Mouse (Mus musculus) C2C12 (cell line): ENCODE measurements at regions not wholly inside any gene's neighbourhood (a gene's known extent, or its start where the extent isn't known, plus 50 kb on each side); places are given as distances from the start of the nearest gene placed in this dataset.

Source experiments
- H3K27me3 ChIP-seq: one replicate; pipeline ENCODE4 v1.6.1; 2011; ENCODE audit not compliant: control insufficient read depth, insufficient read depth, insufficient read length
- H3K36me3 ChIP-seq: one replicate; pipeline ENCODE4 v1.6.1; 2011; ENCODE audit not compliant: control insufficient read depth, insufficient read depth
- H3K4me3 ChIP-seq: one replicate; pipeline ENCODE4 v1.5.1; 2011; ENCODE audit warnings: mild to moderate bottlenecking, control low read depth; ENCODE audit not compliant: poor library complexity, insufficient read depth, severe bottlenecking
- H3K79me2 ChIP-seq: one replicate; pipeline ENCODE4 v1.6.1; 2011; ENCODE audit not compliant: control insufficient read depth, insufficient read depth
- H3K79me3 ChIP-seq: one replicate; pipeline ENCODE4 v1.6.1; 2011; ENCODE audit warnings: low read depth, control low read depth
- H3ac ChIP-seq: one replicate; pipeline ENCODE3; 2011; ENCODE audit warnings: low read depth; ENCODE audit not compliant: control insufficient read depth, insufficient read length
- CEBPB ChIP-seq: IDR thresholded peaks from one replicate; pipeline ENCODE4 v1.6.1; 2011; ENCODE audit warnings: low read depth, mild to moderate bottlenecking, control low read depth, moderate library complexity
- CTCF ChIP-seq: IDR thresholded peaks from one replicate; pipeline ENCODE4 v1.5.1; 2011; ENCODE audit not compliant: control insufficient read depth, insufficient read depth, insufficient read length
- FOSL1 ChIP-seq: IDR thresholded peaks from one replicate; pipeline ENCODE4 v1.8.0; 2011; ENCODE audit warnings: mild to moderate bottlenecking, low read length; ENCODE audit not compliant: poor library complexity, insufficient read depth, severe bottlenecking
- MAX ChIP-seq: IDR thresholded peaks from one replicate; pipeline ENCODE4 v1.6.1; 2011; ENCODE audit warnings: mild to moderate bottlenecking, control low read depth
- MYOD1 ChIP-seq: IDR thresholded peaks from one replicate; pipeline ENCODE4 v1.6.1; 2011; ENCODE audit warnings: low read depth; ENCODE audit not compliant: control insufficient read depth, insufficient read length
- MYOG ChIP-seq: IDR thresholded peaks from one replicate; pipeline ENCODE4 v1.6.1; 2011; ENCODE audit not compliant: control insufficient read depth, insufficient read length; ENCODE audit errors: extremely low read depth
- USF1 ChIP-seq: IDR thresholded peaks from one replicate; pipeline ENCODE4 v1.6.1; 2011; ENCODE audit warnings: low read depth, mild to moderate bottlenecking, control low read depth, moderate library complexity

- H3K4me3 ChIP-seq, result no peak overlapping the region
- TF ChIP-seq CEBPB (no peak), MYOD1 (no peak), CTCF (no peak), FOSL1 (no peak), MAX (no peak), MYOG (no peak), USF1 (no peak)
These were observed 1066.1 kb downstream of the Car8 start for GRCm38 (mm10) chr4:7172528-7173306.

GRCm38 (mm10) chr4:7171637-7172417, 1067.0 kb downstream of the Car8 start:
- no peaks in the 10 kb centered on the region for H3K36me3 ChIP-seq
- H3K27me3 ChIP-seq, result no peaks in the 10 kb centered on the region
- no peak overlapping the region for H3K4me3 ChIP-seq
- H3ac ChIP-seq, result no peak overlapping the region
- TF ChIP-seq CTCF (no peak), MAX (no peak)
- H3K79me2 ChIP-seq, result no peaks in the 10 kb centered on the region
- no peaks in the 10 kb centered on the region for H3K79me3 ChIP-seq

More at GRCm38 (mm10) chr4:7172528-7173306, 1066.1 kb downstream of the Car8 start:
- Histone ChIP-seq H3ac (no peak overlapping the region), H3K27me3 (no peaks in the 10 kb centered on the region), H3K79me3 (no peaks in the 10 kb centered on the region), H3K36me3 (no peaks in the 10 kb centered on the region), H3K79me2 (no peaks in the 10 kb centered on the region)

- TF ChIP-seq FOSL1, result no peak
- TF ChIP-seq CTCF, result no peak
- no peak for TF ChIP-seq CEBPB
- no peak for TF ChIP-seq USF1
- TF ChIP-seq MYOD1, result no peak
These were observed 1077.4 kb downstream of the Car8 start for GRCm38 (mm10) chr4:7161411-7161810.

GRCm38 (mm10) chr4:7157883-7158282, 1081.0 kb downstream of the Car8 start:
- no peaks in the 10 kb centered on the region for H3K36me3 ChIP-seq
- no peaks in the 10 kb centered on the region for H3K79me3 ChIP-seq
- H3K27me3 ChIP-seq, result no peaks in the 10 kb centered on the region
- H3K4me3 ChIP-seq, result no peak overlapping the region
- TF ChIP-seq FOSL1 (no peak), MYOG (no peak), MYOD1 (no peak), CEBPB (no peak), USF1 (no peak), CTCF (no peak), MAX (no peak)
- H3K79me2 ChIP-seq, result no peaks in the 10 kb centered on the region
- H3ac ChIP-seq, result no peak overlapping the region

More at GRCm38 (mm10) chr4:7161411-7161810, 1077.4 kb downstream of the Car8 start:
- no peaks in the 10 kb centered on the region for H3K27me3 ChIP-seq
- no peak overlapping the region for H3K4me3 ChIP-seq
- no peaks in the 10 kb centered on the region for H3K79me3 ChIP-seq
- H3ac ChIP-seq, result no peak overlapping the region
- H3K36me3 ChIP-seq, result no peaks in the 10 kb centered on the region
- H3K79me2 ChIP-seq, result no peaks in the 10 kb centered on the region

GRCm38 (mm10) chr4:7154256-7154655, 1084.6 kb downstream of the Car8 start:
- no peak overlapping the region for H3ac ChIP-seq
- no peaks in the 10 kb centered on the region for H3K79me2 ChIP-seq
- H3K27me3 ChIP-seq, result no peaks in the 10 kb centered on the region
- TF ChIP-seq USF1, result no peak
- no peak for TF ChIP-seq MYOD1
- no peak for TF ChIP-seq CEBPB
- TF ChIP-seq MYOG, result no peak
- TF ChIP-seq MAX, result no peak
- TF ChIP-seq CTCF, result no peak
- no peak for TF ChIP-seq FOSL1
- H3K4me3 ChIP-seq, result no peak overlapping the region
- H3K36me3 ChIP-seq, result no peaks in the 10 kb centered on the region
- no peaks in the 10 kb centered on the region for H3K79me3 ChIP-seq

GRCm38 (mm10) chr4:7153835-7154234, 1085.0 kb downstream of the Car8 start:
- H3K79me2 ChIP-seq, result no peaks in the 10 kb centered on the region
- H3K79me3 ChIP-seq, result no peaks in the 10 kb centered on the region
- H3K36me3 ChIP-seq, result no peaks in the 10 kb centered on the region
- no peaks in the 10 kb centered on the region for H3K27me3 ChIP-seq
- H3ac ChIP-seq, result no peak overlapping the region
- H3K4me3 ChIP-seq, result no peak overlapping the region
- no peak for TF ChIP-seq MYOD1
- no peak for TF ChIP-seq MYOG
- TF ChIP-seq CEBPB, result no peak
- TF ChIP-seq USF1, result no peak
- no peak for TF ChIP-seq MAX
- TF ChIP-seq CTCF, result no peak
